Mouse (Mus musculus): Measurements from ENCODE around the gene Gm47955. TPM values are rescaled to one million over a fixed set of nuclear protein-coding genes. Genes with fewer than 3 reads are reported as not detected.
"Not testable (repeated sequence)": the region's sequence is repeated elsewhere in the genome, so short reads cannot be mapped to it uniquely, and the experiment has no call there.

Gm47955 gene
- total RNA-seq, 2 experiments from 2014 or later: not detected

- no peak for ATAC-seq (replicated peaks; ENCODE audit: poor library complexity)
Measured at GRCm38 (mm10) chr1:82991596-82991995, 31.5 kb downstream of the Gm47955 start.

- ATAC-seq (replicated peaks; ENCODE audit: poor library complexity): no peak
Measured at GRCm38 (mm10) chr1:82992093-82992492, 32.0 kb downstream of the Gm47955 start.

- no peak for ATAC-seq (replicated peaks; ENCODE audit: poor library complexity)
Measured at GRCm38 (mm10) chr1:82993947-82994346, 33.9 kb downstream of the Gm47955 start.

- not testable (repeated sequence) for ATAC-seq (replicated peaks; ENCODE audit: poor library complexity)
Measured at GRCm38 (mm10) chr1:83000306-83000705, 40.2 kb downstream of the Gm47955 start, which contains the start of gene Gm47959. Gene Gm47959 (plus strand): TSS chr1:83000548.

- ATAC-seq (replicated peaks; ENCODE audit: poor library complexity): no peak
Measured at GRCm38 (mm10) chr1:83006218-83007179, 46.4 kb downstream of the Gm47955 start.

GRCm38 (mm10) chr1:83007471-83007870, 47.4 kb downstream of the Gm47955 start:
- no peak for ATAC-seq (replicated peaks; ENCODE audit: poor library complexity)

Other genes starting within 250 kb of the Gm47955 start
- 118 and 129 TPM in 2 replicates for gene Mff, start 235.4 kb upstream of the Gm47955 start, total RNA-seq (2015)
- gene Mff, start 235.4 kb upstream of the Gm47955 start, total RNA-seq (2017): 65.0 and 106 TPM in 2 replicates
- gene Tm4sf20, start 191.8 kb upstream of the Gm47955 start, total RNA-seq (2015): not detected in 2 replicates
- not detected in 2 replicates for gene Tm4sf20, start 191.8 kb upstream of the Gm47955 start, total RNA-seq (2017)
- gene Gm47791, start 189.0 kb upstream of the Gm47955 start, total RNA-seq (2015): not detected in 2 replicates
- not detected in 2 replicates for gene Gm47791, start 189.0 kb upstream of the Gm47955 start, total RNA-seq (2017)
- gene Agfg1, start 120.8 kb upstream of the Gm47955 start, total RNA-seq (2015): 43.1 and 48.3 TPM in 2 replicates
- gene Agfg1, start 120.8 kb upstream of the Gm47955 start, total RNA-seq (2017): 31.5 and 36.2 TPM in 2 replicates
- gene A030005L19Rik, start 47.0 kb upstream of the Gm47955 start, total RNA-seq (2015): not detected in 2 replicates
- not detected in 2 replicates for gene A030005L19Rik, start 47.0 kb upstream of the Gm47955 start, total RNA-seq (2017)
- gene A030014E15Rik, start 35.4 kb upstream of the Gm47955 start, total RNA-seq (2015): 0.17 TPM in 1 of 2 replicates, not detected in the other
- not detected in 2 replicates for gene A030014E15Rik, start 35.4 kb upstream of the Gm47955 start, total RNA-seq (2017)
- not detected in 2 replicates for gene Gm6217, start 28.9 kb upstream of the Gm47955 start, total RNA-seq (2015)
- gene Gm6217, start 28.9 kb upstream of the Gm47955 start, total RNA-seq (2017): not detected in 2 replicates
- gene A030003K21Rik, start 16.9 kb upstream of the Gm47955 start, total RNA-seq (2015): not detected in 2 replicates
- gene A030003K21Rik, start 16.9 kb upstream of the Gm47955 start, total RNA-seq (2017): not detected in 2 replicates
- not detected in 2 replicates for gene Gm7544, start 4.3 kb upstream of the Gm47955 start, total RNA-seq (2015)
- not detected in 2 replicates for gene Gm7544, start 4.3 kb upstream of the Gm47955 start, total RNA-seq (2017)
- gene Gm47959, start 40.3 kb downstream of the Gm47955 start, total RNA-seq (2015): not detected in 2 replicates
- not detected in 2 replicates for gene Gm47959, start 40.3 kb downstream of the Gm47955 start, total RNA-seq (2017)
- gene Slc19a3, start 78.2 kb downstream of the Gm47955 start, total RNA-seq (2015): not detected in 2 replicates
- gene Slc19a3, start 78.2 kb downstream of the Gm47955 start, total RNA-seq (2017): not detected in 2 replicates
- not detected in 2 replicates for gene Krtap28-10, start 82.2 kb downstream of the Gm47955 start, total RNA-seq (2015)
- not detected in 2 replicates for gene Krtap28-10, start 82.2 kb downstream of the Gm47955 start, total RNA-seq (2017)
- not detected in 2 replicates for gene Gm47969, start 84.6 kb downstream of the Gm47955 start, total RNA-seq (2015)
- gene Gm47969, start 84.6 kb downstream of the Gm47955 start, total RNA-seq (2017): not detected in 2 replicates
- gene A030005K14Rik, start 99.1 kb downstream of the Gm47955 start, total RNA-seq (2015): not detected in 2 replicates
- not detected in 2 replicates for gene A030005K14Rik, start 99.1 kb downstream of the Gm47955 start, total RNA-seq (2017)
- not detected in 2 replicates for gene Krtap28-13, start 100.6 kb downstream of the Gm47955 start, total RNA-seq (2015)
- gene Krtap28-13, start 100.6 kb downstream of the Gm47955 start, total RNA-seq (2017): not detected in 2 replicates
- not detected in 2 replicates for gene Ccl20, start 156.5 kb downstream of the Gm47955 start, total RNA-seq (2015)
- gene Ccl20, start 156.5 kb downstream of the Gm47955 start, total RNA-seq (2017): not detected in 2 replicates
- not detected in 2 replicates for gene Daw1, start 199.5 kb downstream of the Gm47955 start, total RNA-seq (2015)
- gene Daw1, start 199.5 kb downstream of the Gm47955 start, total RNA-seq (2017): not detected in 2 replicates